Mouse (Mus musculus) urinary bladder, postnatal 4 days (tissue): ENCODE data around the gene Cdc14a.
"Not testable (repeated sequence)": the region's sequence is repeated elsewhere in the genome, so short reads cannot be mapped to it uniquely, and the experiment has no call there.

Experiments
- DNase-seq, 2 experiments: peaks; one replicate each; pipeline ENCODE4 v3.0.0; 2021 to 2022; ENCODE audit warnings: low spot score in 2 of 2

The Cdc14a gene

GRCm38 (mm10) chr3:116373196-116373595, 50.6 kb downstream of the Cdc14a start:
- no peak for DNase-seq

DNA sequence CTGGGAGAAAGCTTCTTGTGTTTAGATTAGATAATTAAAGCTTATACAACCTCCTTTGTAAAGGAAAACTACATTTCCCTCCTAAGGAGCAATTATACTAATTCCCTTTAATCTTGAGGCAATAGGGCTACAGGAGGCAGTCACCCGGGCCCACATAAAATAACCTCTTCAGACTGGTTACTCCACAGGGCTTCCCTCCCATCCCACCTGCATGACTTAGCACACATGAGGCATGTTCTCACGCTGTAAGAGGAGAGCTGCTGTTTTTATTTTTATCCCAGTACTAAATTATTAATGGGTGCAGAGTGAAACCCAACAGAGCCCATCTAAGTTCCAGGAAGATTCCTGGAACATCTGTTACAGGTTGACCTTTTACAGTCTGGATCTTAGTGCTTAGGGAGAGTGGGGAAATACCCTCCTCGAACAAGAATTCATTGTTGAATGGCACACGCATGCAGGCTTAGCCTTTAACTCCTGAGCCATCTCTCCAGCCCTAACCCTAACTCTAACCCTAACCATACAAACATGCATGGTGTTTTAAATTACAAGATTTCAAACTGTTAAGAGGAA, 54.9 kb downstream of the Cdc14a start:
- no peak for DNase-seq

DNA sequence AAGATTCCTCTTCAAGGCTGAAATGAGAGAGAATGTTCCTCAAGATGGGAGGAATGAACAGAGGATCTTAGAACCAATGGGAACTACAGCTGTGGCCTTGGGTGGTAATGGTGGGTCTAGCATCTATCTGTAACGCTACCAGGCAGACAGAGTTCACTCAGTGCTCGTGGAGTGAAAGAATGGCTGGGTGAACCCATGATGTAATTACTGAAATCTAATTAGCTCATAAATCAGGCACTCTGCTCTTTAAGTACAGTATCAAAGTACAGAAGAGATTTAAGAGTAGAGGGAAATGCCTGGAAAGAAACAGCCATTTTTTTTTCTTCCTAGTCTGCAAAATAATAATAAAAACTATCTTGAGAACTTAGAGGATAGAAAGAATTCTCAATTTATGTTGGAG, 57.7 kb downstream of the Cdc14a start:
- no peak for DNase-seq

GRCm38 (mm10) chr3:116361906-116362305, 61.9 kb downstream of the Cdc14a start:
- DNase-seq = no peak

DNA sequence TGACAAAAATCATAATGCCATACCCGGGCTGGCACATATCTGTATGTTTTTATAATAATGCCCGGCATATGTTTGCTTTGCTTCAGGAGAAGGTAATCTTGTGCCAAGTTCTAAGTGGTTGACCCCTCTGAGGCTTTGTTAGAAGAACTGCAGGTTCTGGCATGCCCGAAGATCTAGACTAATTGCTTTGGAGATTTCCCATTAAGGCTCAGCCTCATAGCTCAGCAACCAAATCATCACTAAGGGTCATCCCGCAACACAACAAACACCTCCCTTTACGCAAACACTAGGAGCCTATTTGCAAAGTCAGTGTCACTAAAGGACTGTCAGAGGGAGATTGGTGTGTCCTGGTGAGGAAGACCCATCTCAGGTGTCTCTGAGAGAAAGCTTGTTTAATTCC, 62.7 kb downstream of the Cdc14a start:
- no peak for DNase-seq

DNA sequence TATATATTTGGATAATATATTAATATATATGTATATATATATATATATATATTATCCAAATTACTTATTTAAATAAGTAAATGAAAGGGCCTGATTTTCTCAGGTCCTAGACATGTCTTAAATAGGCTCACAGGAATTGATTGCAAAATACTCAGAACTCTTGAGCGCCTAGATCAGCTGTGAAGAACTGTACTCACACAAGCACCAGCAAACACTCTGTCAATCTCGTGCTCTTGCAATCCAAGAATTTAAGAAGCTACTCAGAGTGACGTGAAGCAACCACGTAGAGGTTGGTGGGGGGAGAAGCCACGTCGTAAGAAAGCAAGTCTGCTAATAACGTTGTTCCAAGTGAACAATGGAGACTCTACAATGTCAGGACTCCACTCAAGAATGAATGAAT, 66.0 kb downstream of the Cdc14a start:
- DNase-seq = no peak

GRCm38 (mm10) chr3:116357180-116357579, 66.7 kb downstream of the Cdc14a start:
- no peak for DNase-seq

GRCm38 (mm10) chr3:116355026-116355788, 68.6 kb downstream of the Cdc14a start:
- DNase-seq = no peak

DNA sequence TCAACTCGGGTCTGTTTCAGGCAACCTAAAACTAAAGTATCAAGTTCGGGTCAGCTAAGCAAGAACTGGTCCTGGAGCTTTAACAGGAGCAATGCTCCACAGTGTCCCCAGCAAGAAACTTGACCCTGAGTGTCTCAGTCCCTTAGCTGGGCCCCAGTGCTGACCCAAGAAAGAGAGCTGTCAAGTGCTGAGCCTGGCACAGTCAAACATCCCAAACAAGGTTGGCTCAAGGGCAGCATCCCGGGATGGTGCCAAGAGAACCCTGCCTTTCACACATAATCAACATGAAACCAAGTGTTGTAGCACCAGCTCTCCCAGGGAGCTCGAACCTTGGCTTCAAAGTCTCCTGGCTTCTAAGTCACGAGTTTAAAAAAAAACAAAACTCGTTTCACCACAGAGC, 71.3 kb downstream of the Cdc14a start:
- DNase-seq = no peak

GRCm38 (mm10) chr3:116350389-116350967, 73.4 kb downstream of the Cdc14a start:
- no peak for DNase-seq

GRCm38 (mm10) chr3:116347571-116347970, 76.3 kb downstream of the Cdc14a start:
- DNase-seq = not testable (repeated sequence)

DNA sequence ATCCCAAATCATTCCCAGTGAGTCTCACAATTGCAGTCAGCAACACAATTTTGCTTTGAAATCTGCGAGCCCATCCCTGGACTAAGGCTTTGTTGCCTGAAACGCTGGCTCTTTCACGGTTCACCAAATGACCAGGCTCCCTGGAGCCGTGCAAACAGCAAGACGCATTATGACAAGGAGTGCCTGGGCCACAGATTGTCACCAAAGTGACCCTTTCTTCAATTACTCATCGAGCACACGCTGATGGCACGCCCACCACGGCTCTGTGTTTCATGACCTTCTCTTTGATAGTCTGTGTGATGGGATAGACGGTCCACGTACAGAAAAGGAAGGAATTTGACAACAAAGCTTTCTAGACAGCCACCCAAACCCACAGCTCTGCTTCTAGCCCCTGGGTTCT, 78.6 kb downstream of the Cdc14a start:
- DNase-seq = no peak

- DNase-seq = no peak
These were observed 81.6 kb downstream of the Cdc14a start for GRCm38 (mm10) chr3:116342251-116342650.

- peak in 1 of 2 experiments; percentile 30 for DNase-seq
These were observed 82.7 kb downstream of the Cdc14a start for GRCm38 (mm10) chr3:116340950-116341624.

- no peak for DNase-seq
These were observed 83.6 kb downstream of the Cdc14a start for GRCm38 (mm10) chr3:116340281-116340680.

DNA sequence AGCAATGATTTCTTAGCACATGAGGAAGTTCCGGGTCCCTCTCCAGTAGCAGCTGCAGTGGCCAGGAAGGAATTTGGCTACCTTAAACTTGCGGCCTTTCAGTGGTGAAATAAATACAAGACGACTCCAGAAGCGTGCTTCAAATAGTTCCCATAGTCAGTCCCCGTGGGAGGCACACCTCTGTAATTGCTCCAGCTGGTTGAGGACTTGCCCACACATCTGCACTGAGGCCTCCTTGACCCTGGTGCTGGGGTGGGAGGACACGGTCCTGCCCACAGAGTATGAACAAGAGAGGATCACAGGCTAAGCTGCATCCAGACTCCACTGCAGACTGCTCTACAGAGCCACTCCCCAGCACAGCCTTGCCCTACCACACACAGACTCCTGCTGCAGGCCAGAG, 85.2 kb downstream of the Cdc14a start:
- no peak for DNase-seq

DNA sequence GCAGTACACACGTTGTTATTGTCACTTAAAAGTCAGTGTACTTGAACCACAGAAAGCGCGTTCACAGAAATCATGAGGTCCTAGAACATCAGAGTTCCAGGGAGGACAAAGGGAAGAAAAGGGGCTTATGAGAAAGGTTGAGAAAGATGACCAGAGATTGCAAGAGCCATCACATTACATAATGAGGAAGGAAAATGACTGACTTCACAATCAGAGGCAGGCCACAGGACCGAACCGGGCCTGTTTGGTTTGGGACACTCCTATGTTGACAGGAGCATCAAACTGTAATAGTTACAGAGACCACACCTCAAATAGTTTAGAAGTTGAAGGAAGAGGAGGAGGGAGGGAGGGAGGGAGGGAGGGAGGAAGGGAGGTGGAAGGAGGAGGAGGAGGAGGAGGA, 86.0 kb downstream of the Cdc14a start:
- DNase-seq = no peak

GRCm38 (mm10) chr3:116335036-116335435, 88.8 kb downstream of the Cdc14a start:
- DNase-seq = no peak

DNA sequence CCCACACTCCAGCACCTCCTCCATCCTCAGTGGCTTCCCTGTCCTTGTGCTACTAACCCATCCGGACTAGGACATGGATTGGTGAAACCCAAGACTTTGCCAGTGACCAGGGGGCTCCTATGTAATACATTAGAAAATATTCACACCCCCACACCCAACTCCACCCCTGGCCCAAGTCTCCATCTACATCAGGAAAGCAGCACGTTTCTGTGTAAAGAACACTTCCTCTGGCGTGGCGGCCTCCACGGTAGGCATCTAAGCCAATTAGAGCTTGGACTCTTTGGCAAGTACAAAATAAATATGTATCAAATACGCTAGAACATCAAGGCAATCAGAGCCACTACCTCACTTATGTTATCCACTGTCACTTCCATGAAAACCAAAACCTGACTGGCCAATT, 90.1 kb downstream of the Cdc14a start:
- DNase-seq = no peak

DNA sequence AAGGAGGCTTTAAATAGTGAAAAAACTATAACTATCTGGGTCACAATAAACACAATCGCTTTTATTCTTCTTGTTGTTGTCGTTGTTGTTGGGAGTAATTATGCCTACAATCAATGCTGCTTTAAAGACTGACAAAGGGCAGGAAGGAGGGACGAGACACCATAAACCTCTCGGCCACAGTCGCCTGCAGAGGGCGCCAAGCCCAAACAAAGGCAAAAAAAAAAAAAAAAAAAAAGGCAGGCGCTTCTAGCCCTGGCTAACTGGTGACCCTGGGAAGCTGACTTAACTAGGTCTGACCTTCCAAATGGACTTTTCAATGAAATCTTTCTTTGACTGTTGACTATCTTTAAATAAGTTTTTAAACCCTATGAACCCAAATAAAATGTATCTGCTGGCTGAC, 90.6 kb downstream of the Cdc14a start:
- no peak for DNase-seq

GRCm38 (mm10) chr3:116331811-116332464, 91.9 kb downstream of the Cdc14a start:
- DNase-seq = no peak

DNA sequence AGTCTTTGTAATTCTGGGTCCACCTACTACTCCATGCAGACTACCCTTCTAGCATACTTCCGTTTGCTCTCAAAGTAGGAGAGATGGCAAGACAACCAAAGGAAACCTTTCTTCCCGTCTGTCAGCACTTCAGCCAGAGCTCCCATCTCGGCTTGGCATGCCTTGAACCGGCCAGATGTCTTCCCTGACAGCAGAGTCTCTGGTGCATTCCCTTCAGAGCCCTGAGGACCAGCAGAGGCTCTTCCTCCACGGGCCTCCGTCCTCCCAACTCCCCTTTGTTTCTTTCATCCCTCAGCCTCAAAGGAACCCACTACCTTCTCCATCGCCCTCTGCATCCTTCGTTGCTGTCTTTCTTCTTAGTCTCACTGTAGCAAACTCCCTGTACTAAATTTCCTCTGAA, 93.9 kb downstream of the Cdc14a start:
- no peak for DNase-seq
